Mouse (Mus musculus): Measurements from ENCODE around the gene Bmp15. TPM values are rescaled to one million over a fixed set of nuclear protein-coding genes. Genes with fewer than 3 reads are reported as not detected.
A peak's percentile ranks its signal among the peaks of the same experiment; 100 is the strongest.

Gene Bmp15
- polyA plus RNA-seq (2015; fragmentation: Nextera tagmentation; extraction: Ambion mirVana): 0.05 TPM in 1 of 2 replicates, not detected in the other

- WGBS: 74% methylated on average over 3 of the region's 3 CpGs
- H3K9me3 ChIP-seq: no peaks in the 10 kb centered on the region
These were observed at the start of gene Bmp15 for GRCm38 (mm10) chrX:6320621-6321020. Gene Bmp15, minus strand, starts transcription at chrX:6320721.

GRCm38 (mm10) chrX:6368822-6369221 is 48.3 kb upstream of the Bmp15 start:
- no peak overlapping the region for H3K27ac ChIP-seq
- H3K9me3 ChIP-seq: no peaks in the 10 kb centered on the region
- H3K4me2 ChIP-seq: no peak overlapping the region
- no peak overlapping the region for H3K9ac ChIP-seq
- H3K36me3 ChIP-seq: no peaks in the 10 kb centered on the region
- 50% methylated on average over 1 of the region's 1 CpGs for WGBS
- no peak overlapping the region for H3K4me3 ChIP-seq
- ATAC-seq (ENCODE audit: borderline replicate concordance, extremely low read depth, low FRiP score, low TSS enrichment): no peak
- no peaks in the 10 kb centered on the region for H3K27me3 ChIP-seq
- H3K4me1 ChIP-seq: no peaks in the 10 kb centered on the region

More at GRCm38 (mm10) chrX:6320621-6321020, at the start of gene Bmp15:
- Histone ChIP-seq H3K4me3 (no peak within 1 kb of the TSS), H3K36me3 (no peaks in the 10 kb centered on the region), H3K4me1 (no peaks in the 10 kb centered on the region), H3K4me2 (no peak within 1 kb of the TSS), H3K27ac (no peak within 1 kb of the TSS), H3K27me3 (no peaks in the 10 kb centered on the region), H3K9ac (no peak within 1 kb of the TSS)
- ATAC-seq (ENCODE audit: borderline replicate concordance, extremely low read depth, low FRiP score, low TSS enrichment): no peak

- no peak for ATAC-seq (ENCODE audit: borderline replicate concordance, extremely low read depth, low FRiP score, low TSS enrichment)
- H3K27me3 ChIP-seq: no peaks in the 10 kb centered on the region
These were observed 37.1 kb upstream of the Bmp15 start for GRCm38 (mm10) chrX:6357503-6358114.

GRCm38 (mm10) chrX:6356876-6357275 is 36.4 kb upstream of the Bmp15 start:
- no peaks in the 10 kb centered on the region for H3K9me3 ChIP-seq
- 63% methylated on average over 3 of the region's 3 CpGs for WGBS
- no peaks in the 10 kb centered on the region for H3K36me3 ChIP-seq
- no peak for ATAC-seq (ENCODE audit: borderline replicate concordance, extremely low read depth, low FRiP score, low TSS enrichment)
- no peak overlapping the region for H3K9ac ChIP-seq
- no peaks in the 10 kb centered on the region for H3K27me3 ChIP-seq
- no peaks in the 10 kb centered on the region for H3K4me1 ChIP-seq
- no peak overlapping the region for H3K4me3 ChIP-seq
- H3K27ac ChIP-seq: no peak overlapping the region
- H3K4me2 ChIP-seq: no peak overlapping the region

More at GRCm38 (mm10) chrX:6357503-6358114, 37.1 kb upstream of the Bmp15 start:
- Histone ChIP-seq H3K36me3 (no peaks in the 10 kb centered on the region), H3K4me1 (no peaks in the 10 kb centered on the region), H3K4me3 (no peak overlapping the region), H3K27ac (no peak overlapping the region), H3K9ac (no peak overlapping the region), H3K4me2 (no peak overlapping the region), H3K9me3 (no peaks in the 10 kb centered on the region)
- WGBS: 69% methylated on average over 6 of the region's 6 CpGs

GRCm38 (mm10) chrX:6345273-6345959 is 24.9 kb upstream of the Bmp15 start:
- no peaks in the 10 kb centered on the region for H3K36me3 ChIP-seq
- WGBS: 17% methylated on average over 1 of the region's 1 CpGs
- no peak overlapping the region for H3K4me3 ChIP-seq
- H3K9ac ChIP-seq: no peak overlapping the region
- H3K9me3 ChIP-seq: no peaks in the 10 kb centered on the region
- H3K27ac ChIP-seq: peak overlapping the region; percentile 59
- H3K4me2 ChIP-seq: no peak overlapping the region
- H3K4me1 ChIP-seq: no peaks in the 10 kb centered on the region
- H3K27me3 ChIP-seq: no peaks in the 10 kb centered on the region
- no peak for ATAC-seq (ENCODE audit: borderline replicate concordance, extremely low read depth, low FRiP score, low TSS enrichment)

GRCm38 (mm10) chrX:6324056-6324455 is 3.5 kb upstream of the Bmp15 start:
- no peak overlapping the region for H3K4me2 ChIP-seq
- no peaks in the 10 kb centered on the region for H3K27me3 ChIP-seq
- ATAC-seq (ENCODE audit: borderline replicate concordance, extremely low read depth, low FRiP score, low TSS enrichment): no peak
- H3K4me3 ChIP-seq: no peak overlapping the region
- WGBS: 24% methylated on average over 1 of the region's 1 CpGs
- H3K36me3 ChIP-seq: no peaks in the 10 kb centered on the region
- no peak overlapping the region for H3K27ac ChIP-seq
- no peaks in the 10 kb centered on the region for H3K9me3 ChIP-seq
- H3K4me1 ChIP-seq: no peaks in the 10 kb centered on the region
- no peak overlapping the region for H3K9ac ChIP-seq

GRCm38 (mm10) chrX:6317747-6318146 is 2.8 kb downstream of the Bmp15 start:
- H3K36me3 ChIP-seq: no peaks in the 10 kb centered on the region
- 69% methylated on average over 1 of the region's 1 CpGs for WGBS

More at GRCm38 (mm10) chrX:6317747-6318146, 2.8 kb downstream of the Bmp15 start:
- ATAC-seq (ENCODE audit: borderline replicate concordance, extremely low read depth, low FRiP score, low TSS enrichment): no peak
- Histone ChIP-seq H3K4me3 (no peak overlapping the region), H3K27me3 (no peaks in the 10 kb centered on the region), H3K9ac (no peak overlapping the region), H3K9me3 (no peaks in the 10 kb centered on the region), H3K27ac (no peak overlapping the region), H3K4me2 (no peak overlapping the region), H3K4me1 (no peaks in the 10 kb centered on the region)

Other genes starting within 250 kb of the Bmp15 start
- not detected in 2 replicates for gene AU022751, start 237.3 kb downstream of the Bmp15 start, polyA plus RNA-seq (2015; fragmentation: Nextera tagmentation; extraction: Ambion mirVana)
- 4.4 and 5.4 TPM in 2 replicates for gene Nudt10, start 147.7 kb downstream of the Bmp15 start, polyA plus RNA-seq (2015; fragmentation: Nextera tagmentation; extraction: Ambion mirVana)
- 7.0 and 7.6 TPM in 2 replicates for gene Shroom4, start 79.1 kb upstream of the Bmp15 start, polyA plus RNA-seq (2015; fragmentation: Nextera tagmentation; extraction: Ambion mirVana)